Mouse (Mus musculus) neural tube, embryonic 13.5 days (tissue): ENCODE measurements around the gene Kcnk1. TPM values are rescaled to one million over a fixed set of nuclear protein-coding genes. Genes with fewer than 3 reads are reported as not detected.
A peak's percentile ranks its signal among the peaks of the same experiment; 100 is the strongest.

Experiments used
- ATAC-seq: fragments of 200-750 bp; cut with Nextera tagmentation; 2 replicates; pipeline ENCODE4 v1.8.0; 2017; ENCODE audit warnings: low read depth, mild to moderate bottlenecking, moderate TSS enrichment, moderate library complexity
- H3K27ac ChIP-seq: fragments of 300-500 bp; sonication (generic); replicated peaks from 2 replicates; pipeline ENCODE4 v1.5.1; 2015; ENCODE audit warnings: moderate library complexity, mild to moderate bottlenecking, inconsistent platforms
- H3K27me3 ChIP-seq: fragments of 300-500 bp; sonication (generic); 2 replicates; pipeline ENCODE4 v1.6.1; 2015; ENCODE audit warnings: mild to moderate bottlenecking, inconsistent platforms
- H3K36me3 ChIP-seq: fragments of 300-500 bp; sonication (generic); 2 replicates; pipeline ENCODE4 v1.6.1; 2015; ENCODE audit warnings: mild to moderate bottlenecking, inconsistent platforms
- H3K4me1 ChIP-seq: fragments of 300-500 bp; sonication (generic); replicated peaks from 2 replicates; pipeline ENCODE4 v1.6.1; 2015; ENCODE audit warnings: inconsistent platforms
- H3K4me2 ChIP-seq: fragments of 300-500 bp; sonication (generic); 2 replicates; pipeline ENCODE4 v1.6.1; 2015; ENCODE audit warnings: inconsistent platforms, mild to moderate bottlenecking, moderate library complexity
- H3K4me3 ChIP-seq: fragments of 300-500 bp; sonication (generic); 2 replicates; pipeline ENCODE4 v1.5.1; 2015; ENCODE audit warnings: mild to moderate bottlenecking, inconsistent platforms
- H3K9ac ChIP-seq: fragments of 300-500 bp; sonication (generic); 2 replicates; pipeline ENCODE4 v1.6.1; 2015; ENCODE audit warnings: moderate library complexity, mild to moderate bottlenecking, inconsistent platforms
- H3K9me3 ChIP-seq: fragments of 300-500 bp; sonication (generic); 2 replicates; pipeline ENCODE4 v1.6.1; 2016; ENCODE audit warnings: inconsistent platforms
- WGBS: fragments of 180-500 bp; shearing (Covaris S2); methylation state at CpG from one replicate; pipeline ENCODE4 v1.1.7; 2015; 5-methylcytosine and 5-hydroxymethylcytosine counted together
- polyA plus RNA-seq: library from polyadenylated mRNA; unstranded; fragments of >200 nt; fragmentation: Nextera tagmentation; extraction: Ambion mirVana; gene quantifications from 2 replicates; pipeline ENCODE4 v1.2.1, GENCODE M21; 2015

The Kcnk1 gene
- polyA plus RNA-seq, 1 experiment from 2014 or later, result 8.2 TPM

DNA sequence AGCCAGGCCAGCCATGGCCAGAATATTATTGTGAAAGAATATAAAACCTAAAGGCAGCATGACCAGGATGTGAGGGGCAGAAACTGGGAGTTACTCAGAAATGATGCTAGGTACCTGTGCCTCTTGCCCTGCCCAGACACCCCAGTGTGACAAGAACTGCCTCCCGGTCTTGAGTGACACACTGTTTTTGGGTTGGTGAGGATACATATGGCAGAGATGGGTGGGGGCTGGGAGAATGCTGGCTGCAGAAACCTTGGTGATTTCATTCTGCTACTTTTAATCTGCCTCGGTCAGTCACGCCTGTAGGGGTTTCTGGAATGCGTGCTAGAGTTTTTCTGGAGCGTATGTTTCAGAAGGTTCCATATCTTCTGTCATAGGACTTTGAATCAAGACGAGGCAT, 72.3 kb downstream of the Kcnk1 start:
- no peak for ATAC-seq
- Histone ChIP-seq H3K4me3 (no peak overlapping the region), H3K36me3 (no peaks in the 10 kb centered on the region), H3K9me3 (no peaks in the 10 kb centered on the region), H3K4me1 (peaks cover 26% of the 10 kb centered on the region), H3K9ac (no peak overlapping the region), H3K27ac (no peak overlapping the region), H3K27me3 (peaks cover 5% of the 10 kb centered on the region; the same call in 1 of the 2 replicates), H3K4me2 (no peak overlapping the region)
- 80% methylated on average over 6 of the region's 6 CpGs for WGBS

- no peaks in the 10 kb centered on the region for H3K27me3 ChIP-seq
- ATAC-seq, result no peak
- no peaks in the 10 kb centered on the region for H3K9me3 ChIP-seq
- no peaks in the 10 kb centered on the region for H3K36me3 ChIP-seq
- 68% methylated on average over 6 of the region's 6 CpGs for WGBS
- peaks cover 32% of the 10 kb centered on the region for H3K4me1 ChIP-seq
- no peak overlapping the region for H3K9ac ChIP-seq
- peak overlapping the region; percentile 38 for H3K27ac ChIP-seq
- H3K4me2 ChIP-seq, result no peak overlapping the region
- no peak overlapping the region for H3K4me3 ChIP-seq
These were observed 73.2 kb downstream of the Kcnk1 start for GRCm38 (mm10) chr8:126068136-126068535.

- ATAC-seq, result no peak
- Histone ChIP-seq H3K4me2 (peak overlapping the region; percentile 38), H3K27me3 (no peaks in the 10 kb centered on the region), H3K36me3 (no peaks in the 10 kb centered on the region), H3K9ac (no peak overlapping the region), H3K9me3 (no peaks in the 10 kb centered on the region), H3K4me1 (peaks cover 26% of the 10 kb centered on the region), H3K4me3 (no peak overlapping the region), H3K27ac (peak overlapping the region; percentile 52)
- 21% methylated on average over 5 of the region's 5 CpGs for WGBS
These were observed 77.7 kb downstream of the Kcnk1 start for GRCm38 (mm10) chr8:126072678-126073077.

- peak; percentile 59; the same call in 1 of the 2 replicates for ATAC-seq
- Histone ChIP-seq H3K4me1 (peaks cover 22% of the 10 kb centered on the region), H3K4me2 (peak overlapping the region; percentile 38), H3K36me3 (no peaks in the 10 kb centered on the region), H3K9me3 (no peaks in the 10 kb centered on the region), H3K9ac (no peak overlapping the region), H3K27ac (peak overlapping the region; percentile 52), H3K4me3 (no peak overlapping the region), H3K27me3 (no peaks in the 10 kb centered on the region)
- 21% methylated on average over 7 of the region's 7 CpGs for WGBS
These were observed 78.3 kb downstream of the Kcnk1 start for GRCm38 (mm10) chr8:126073141-126073740.

GRCm38 (mm10) chr8:126074111-126074510, 79.1 kb downstream of the Kcnk1 start:
- Histone ChIP-seq H3K36me3 (no peaks in the 10 kb centered on the region), H3K9me3 (no peaks in the 10 kb centered on the region), H3K4me2 (no peak overlapping the region), H3K27me3 (no peaks in the 10 kb centered on the region), H3K4me1 (peaks cover 19% of the 10 kb centered on the region), H3K27ac (no peak overlapping the region), H3K9ac (no peak overlapping the region), H3K4me3 (no peak overlapping the region)
- WGBS, result 71% methylated on average over 1 of the region's 1 CpGs
- no peak for ATAC-seq

- H3K36me3 ChIP-seq, result no peaks in the 10 kb centered on the region
- no peak overlapping the region for H3K4me2 ChIP-seq
- 15% methylated on average over 10 of the region's 10 CpGs for WGBS
- H3K4me3 ChIP-seq, result no peak overlapping the region
- H3K4me1 ChIP-seq, result peaks cover 19% of the 10 kb centered on the region
- ATAC-seq, result 0 out of 2 replicates have a peak, but pooled peaks have one; percentile 26
- H3K27ac ChIP-seq, result no peak overlapping the region
- H3K27me3 ChIP-seq, result no peaks in the 10 kb centered on the region
- H3K9me3 ChIP-seq, result no peaks in the 10 kb centered on the region
- no peak overlapping the region for H3K9ac ChIP-seq
These were observed 80.4 kb downstream of the Kcnk1 start for GRCm38 (mm10) chr8:126075400-126075799.

Other genes with a start within 250 kb of the Kcnk1 start
- 2.8 and 3.7 TPM in 2 replicates for gene Pcnx2, start 96.9 kb upstream of the Kcnk1 start, polyA plus RNA-seq
- gene Map3k21, start 84.7 kb upstream of the Kcnk1 start, polyA plus RNA-seq, result 0.18 and 0.24 TPM in 2 replicates